Mouse (Mus musculus) embryonic facial prominence, embryonic 12.5 days (tissue): ENCODE results near the gene Nop14. TPM values are rescaled to one million over a fixed set of nuclear protein-coding genes. Genes with fewer than 3 reads are reported as not detected.
"Not testable (repeated sequence)": the region's sequence is repeated elsewhere in the genome, so short reads cannot be mapped to it uniquely, and the experiment has no call there.

Source experiments
- ATAC-seq: fragments of 200-750 bp; cut with Nextera tagmentation; 2 replicates; pipeline ENCODE4 v1.8.0; 2017; ENCODE audit not compliant: insufficient number of reproducible peaks, insufficient read depth, low FRiP score, low TSS enrichment
- H3K27ac ChIP-seq: fragments of 300-500 bp; sonication (generic); 2 replicates; pipeline ENCODE4 v1.5.1; 2016; ENCODE audit warnings: mild to moderate bottlenecking
- H3K27me3 ChIP-seq: fragments of 300-500 bp; sonication (generic); 2 replicates; pipeline ENCODE4 v1.6.1; 2016; ENCODE audit warnings: mild to moderate bottlenecking, moderate library complexity
- H3K36me3 ChIP-seq: fragments of 300-500 bp; sonication (generic); 2 replicates; pipeline ENCODE4 v1.6.1; 2016; ENCODE audit warnings: mild to moderate bottlenecking
- H3K4me1 ChIP-seq: fragments of 300-500 bp; sonication (generic); 2 replicates; pipeline ENCODE4 v1.6.1; 2016
- H3K4me2 ChIP-seq: fragments of 300-500 bp; sonication (generic); replicated peaks from 2 replicates; pipeline ENCODE4 v1.6.1; 2016; ENCODE audit warnings: mild to moderate bottlenecking, moderate library complexity
- H3K4me3 ChIP-seq: fragments of 300-500 bp; sonication (generic); 2 replicates; pipeline ENCODE4 v1.5.1; 2016; ENCODE audit warnings: mild to moderate bottlenecking
- H3K9ac ChIP-seq: fragments of 300-500 bp; sonication (generic); 2 replicates; pipeline ENCODE4 v1.6.1; 2016; ENCODE audit warnings: mild to moderate bottlenecking, moderate library complexity
- H3K9me3 ChIP-seq: fragments of 300-500 bp; sonication (generic); 2 replicates; pipeline ENCODE4 v1.6.1; 2016; ENCODE audit warnings: mild to moderate bottlenecking, moderate library complexity
- WGBS: fragments of 180-500 bp; shearing (Covaris S2); methylation state at CpG from one replicate; pipeline ENCODE4 v1.1.7; 2016; 5-methylcytosine and 5-hydroxymethylcytosine counted together
- polyA plus RNA-seq: library from polyadenylated mRNA; unstranded; fragments of >200 nt; fragmentation: Nextera tagmentation; extraction: Ambion mirVana; gene quantifications from 2 replicates; pipeline ENCODE4 v1.2.1, GENCODE M21; 2016

Nop14 gene
- polyA plus RNA-seq, 1 experiment from 2014 or later = 32.8 TPM

DNA sequence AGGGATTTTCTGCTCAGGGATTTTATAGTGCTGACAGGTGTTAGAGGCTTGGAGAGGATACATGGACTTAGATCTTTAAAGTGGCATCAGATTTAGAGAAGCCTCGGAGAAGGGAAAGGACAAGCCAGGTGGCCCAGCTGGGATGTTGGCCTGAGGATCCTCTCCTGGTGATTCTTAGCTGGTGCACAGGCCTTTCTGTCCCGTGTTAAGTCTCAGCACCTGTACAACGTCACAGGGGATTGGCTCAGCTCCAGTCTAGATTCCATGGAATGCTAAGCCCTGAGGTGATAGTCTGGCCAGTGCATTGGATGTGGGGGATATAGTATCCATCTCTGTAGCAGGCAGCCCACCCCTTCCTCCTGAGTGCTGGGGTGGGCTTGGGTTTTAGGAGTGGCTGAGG is 51.7 kb downstream of the Nop14 start:
- Histone ChIP-seq H3K9ac (no peak overlapping the region), H3K4me3 (no peak overlapping the region), H3K27ac (no peak overlapping the region), H3K4me1 (no peaks in the 10 kb centered on the region), H3K9me3 (no peaks in the 10 kb centered on the region), H3K27me3 (no peaks in the 10 kb centered on the region), H3K4me2 (no peak overlapping the region), H3K36me3 (peaks cover 47% of the 10 kb centered on the region)
- WGBS = 80% methylated on average over 3 of the region's 3 CpGs
- ATAC-seq = no peak

DNA sequence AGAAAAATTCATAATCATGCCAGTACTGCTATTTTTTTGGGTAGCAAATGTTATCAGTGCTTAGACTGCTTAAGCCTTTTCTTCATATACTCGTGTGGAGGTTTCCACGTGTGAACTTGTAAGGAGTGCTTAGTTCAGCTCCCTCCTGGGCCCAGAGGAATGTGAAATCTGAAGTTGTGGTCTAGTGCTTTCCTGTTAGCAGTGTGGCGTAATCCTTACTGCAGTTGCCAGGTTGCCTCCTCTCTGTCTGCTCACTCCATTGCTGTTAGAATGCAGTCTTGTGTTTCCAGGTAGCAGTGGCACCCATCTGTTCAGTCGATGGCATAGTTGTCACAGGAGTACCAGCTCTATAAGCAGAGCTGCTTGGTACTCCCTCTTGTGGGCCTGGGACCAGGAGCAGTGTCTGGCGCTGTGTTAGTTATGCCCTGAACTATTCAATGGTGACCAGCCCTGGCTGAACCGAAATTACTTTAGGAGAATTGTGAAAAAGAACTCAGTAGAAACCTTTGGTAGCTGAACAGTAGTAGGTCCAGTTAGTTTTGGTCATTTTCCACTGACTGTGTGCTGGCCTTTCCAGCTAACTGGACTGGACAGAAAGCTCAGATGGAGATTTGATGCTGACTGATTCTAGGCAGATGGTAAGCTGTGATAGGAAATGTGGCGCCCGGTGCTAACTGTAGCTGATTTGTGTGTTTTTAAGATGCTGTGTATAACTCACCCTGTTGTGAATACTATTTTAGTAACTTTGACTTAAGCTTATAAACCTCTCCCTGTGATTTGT is 52.7 kb downstream of the Nop14 start:
- H3K9me3 ChIP-seq = no peaks in the 10 kb centered on the region
- no peaks in the 10 kb centered on the region for H3K4me1 ChIP-seq
- no peak overlapping the region for H3K9ac ChIP-seq
- H3K4me3 ChIP-seq = no peak overlapping the region
- no peaks in the 10 kb centered on the region for H3K27me3 ChIP-seq
- H3K36me3 ChIP-seq = peaks cover 52% of the 10 kb centered on the region
- H3K4me2 ChIP-seq = no peak overlapping the region
- 80% methylated on average over 8 of the region's 8 CpGs for WGBS
- ATAC-seq = no peak
- no peak overlapping the region for H3K27ac ChIP-seq

DNA sequence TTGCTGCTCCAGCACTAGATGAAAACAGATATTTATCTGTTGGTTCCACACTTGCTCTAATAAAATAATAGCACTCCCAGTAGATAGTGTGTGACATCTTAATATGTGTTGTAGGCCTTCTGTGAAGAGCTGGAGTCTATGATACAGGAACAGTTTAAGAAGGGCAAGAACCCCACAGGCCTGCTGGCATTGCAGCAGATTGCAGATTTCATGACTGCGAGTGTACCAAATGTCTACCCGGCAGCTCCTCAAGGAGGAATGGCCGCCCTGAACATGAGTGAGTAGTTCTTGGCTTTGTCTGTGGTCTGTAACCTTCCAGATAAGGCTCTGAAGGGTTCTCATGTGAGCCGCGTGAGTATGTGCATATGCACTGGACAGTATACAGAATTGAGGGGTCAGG is 55.4 kb downstream of the Nop14 start:
- H3K4me1 ChIP-seq = no peaks in the 10 kb centered on the region
- H3K27ac ChIP-seq = no peak overlapping the region
- H3K4me2 ChIP-seq = no peak overlapping the region
- H3K9me3 ChIP-seq = no peaks in the 10 kb centered on the region
- no peak overlapping the region for H3K9ac ChIP-seq
- WGBS = 96% methylated on average over 5 of the region's 5 CpGs
- H3K27me3 ChIP-seq = no peaks in the 10 kb centered on the region
- H3K4me3 ChIP-seq = no peak overlapping the region
- ATAC-seq = no peak
- peaks cover 47% of the 10 kb centered on the region for H3K36me3 ChIP-seq

GRCm38 (mm10) chr5:34593202-34593727 is 66.7 kb downstream of the Nop14 start:
- no peak overlapping the region for H3K4me2 ChIP-seq
- H3K27me3 ChIP-seq = no peaks in the 10 kb centered on the region
- no peak overlapping the region for H3K9ac ChIP-seq
- H3K4me1 ChIP-seq = peaks cover 9% of the 10 kb centered on the region; the same call in 1 of the 2 replicates
- no peaks in the 10 kb centered on the region for H3K9me3 ChIP-seq
- H3K4me3 ChIP-seq = no peak overlapping the region
- WGBS = 93% methylated on average over 9 of the region's 9 CpGs
- H3K27ac ChIP-seq = no peak overlapping the region
- H3K36me3 ChIP-seq = peaks cover 3% of the 10 kb centered on the region; the same call in 1 of the 2 replicates
- no peak for ATAC-seq

GRCm38 (mm10) chr5:34592666-34593065 is 67.3 kb downstream of the Nop14 start:
- no peak overlapping the region for H3K27ac ChIP-seq
- peaks cover 3% of the 10 kb centered on the region; the same call in 1 of the 2 replicates for H3K36me3 ChIP-seq
- no peak overlapping the region for H3K4me2 ChIP-seq
- no peaks in the 10 kb centered on the region for H3K9me3 ChIP-seq
- H3K4me3 ChIP-seq = no peak overlapping the region
- H3K27me3 ChIP-seq = no peaks in the 10 kb centered on the region
- WGBS = 96% methylated on average over 6 of the region's 6 CpGs
- peaks cover 9% of the 10 kb centered on the region; the same call in 1 of the 2 replicates for H3K4me1 ChIP-seq
- no peak for ATAC-seq
- no peak overlapping the region for H3K9ac ChIP-seq

- H3K9me3 ChIP-seq, H3K27me3 ChIP-seq, H3K9ac ChIP-seq, H3K4me3 ChIP-seq, ATAC-seq, H3K27ac ChIP-seq, H3K36me3 ChIP-seq, H3K4me1 ChIP-seq, H3K4me2 ChIP-seq: not testable (repeated sequence)
- WGBS = 86% methylated on average over 5 of the region's 5 CpGs
These were observed 67.7 kb downstream of the Nop14 start for GRCm38 (mm10) chr5:34592224-34592623.

GRCm38 (mm10) chr5:34591388-34592004 is 68.5 kb downstream of the Nop14 start:
- no peaks in the 10 kb centered on the region; the same call in 1 of the 2 replicates for H3K36me3 ChIP-seq

GRCm38 (mm10) chr5:34590702-34591101 is 69.2 kb downstream of the Nop14 start:
- no peak overlapping the region for H3K4me2 ChIP-seq
- no peak overlapping the region for H3K9ac ChIP-seq
- ATAC-seq = no peak
- H3K36me3 ChIP-seq = no peaks in the 10 kb centered on the region; the same call in 1 of the 2 replicates
- H3K9me3 ChIP-seq = no peaks in the 10 kb centered on the region
- H3K27ac ChIP-seq = no peak overlapping the region
- H3K4me1 ChIP-seq = peaks cover 12% of the 10 kb centered on the region; the same call in 1 of the 2 replicates
- H3K4me3 ChIP-seq = no peak overlapping the region
- no peaks in the 10 kb centered on the region for H3K27me3 ChIP-seq
- 51% methylated on average over 4 of the region's 4 CpGs for WGBS

More at GRCm38 (mm10) chr5:34591388-34592004, 68.5 kb downstream of the Nop14 start:
- WGBS = 60% methylated on average over 5 of the region's 5 CpGs
- no peak overlapping the region for H3K4me3 ChIP-seq
- no peak overlapping the region for H3K4me2 ChIP-seq
- H3K27ac ChIP-seq = no peak overlapping the region
- no peak overlapping the region for H3K9ac ChIP-seq
- no peaks in the 10 kb centered on the region for H3K9me3 ChIP-seq
- no peaks in the 10 kb centered on the region for H3K27me3 ChIP-seq
- ATAC-seq = no peak
- peaks cover 12% of the 10 kb centered on the region; the same call in 1 of the 2 replicates for H3K4me1 ChIP-seq

- Histone ChIP-seq H3K9me3 (no peaks in the 10 kb centered on the region), H3K4me1 (peaks cover 12% of the 10 kb centered on the region; the same call in 1 of the 2 replicates), H3K27ac (no peak overlapping the region), H3K36me3 (no peaks in the 10 kb centered on the region; the same call in 1 of the 2 replicates), H3K4me3 (no peak overlapping the region), H3K4me2 (no peak overlapping the region), H3K9ac (peak overlapping the region; percentile 27; the same call in 1 of the 2 replicates), H3K27me3 (no peaks in the 10 kb centered on the region)
- no peak for ATAC-seq
- 16% methylated on average over 5 of the region's 5 CpGs for WGBS
These were observed 69.9 kb downstream of the Nop14 start for GRCm38 (mm10) chr5:34590059-34590458.

Other genes starting within 250 kb of the Nop14 start
- gene Tnip2, start 146.2 kb downstream of the Nop14 start, polyA plus RNA-seq = 12.0 and 12.6 TPM in 2 replicates
- gene Sh3bp2, start 134.3 kb downstream of the Nop14 start, polyA plus RNA-seq = 12.9 and 20.6 TPM in 2 replicates
- 203 and 208 TPM in 2 replicates for gene Add1, start 86.5 kb downstream of the Nop14 start, polyA plus RNA-seq
- 112 and 121 TPM in 2 replicates for gene Mfsd10, start 22.9 kb downstream of the Nop14 start, polyA plus RNA-seq
- gene Grk4, start 231 bp upstream of the Nop14 start, polyA plus RNA-seq = 4.8 and 5.2 TPM in 2 replicates
- gene Htt, start 101.6 kb upstream of the Nop14 start, polyA plus RNA-seq = 18.1 and 20.5 TPM in 2 replicates
- gene Msantd1, start 247.9 kb upstream of the Nop14 start, polyA plus RNA-seq = 0.59 and 1.3 TPM in 2 replicates